Mouse (Mus musculus) megakaryocyte, embryonic 14.5 days (primary cell): ENCODE data around the gene Rgma.

ENCODE experiments used
- FLI1 ChIP-seq: IDR thresholded peaks from 2 replicates; pipeline ENCODE4 v1.6.1; 2012; ENCODE audit warnings: low read length, inconsistent platforms, mixed read lengths
- GATA1 ChIP-seq: IDR thresholded peaks from 3 replicates; pipeline ENCODE4 v1.6.1; 2012; ENCODE audit warnings: mixed read lengths, low read length, inconsistent platforms, borderline replicate concordance

GRCm38 (mm10) chr7:73454113-73454512 lies 78.8 kb downstream of the Rgma start:
- no peak for TF ChIP-seq GATA1
- no peak for TF ChIP-seq FLI1
